ENCODE assay signal across 24 mouse cellular contexts in genomic region chr5:112552786-112553185, GRCm38 (mm10). TPM values are rescaled to one million over a fixed set of nuclear protein-coding genes. Genes with fewer than 3 reads are reported as not detected.
DNase-seq lines count a peak whose midpoint lies in the region; ATAC-seq and TF ChIP-seq lines count a peak whose summit lies in the region.
"Had no signal": no experiment of that assay in that cellular context is flagged by ENCODE, and none has a peak within 500 bp of the region (broad histone marks: within the 10 kb centered on the region; RNA-seq: fewer than 3 reads in every experiment).

No protein-coding gene starts in this region.

- H3K4me2 ChIP-seq in forebrain, embryonic 14.5 days (ENCODE audit: low read length): no peak overlapping the region
- no peak overlapping the region for H3K4me2 ChIP-seq in forebrain, embryonic 11.5 days (ENCODE audit: low read depth, low read length, severe bottlenecking)
- H3K4me2 ChIP-seq: embryonic facial prominence, embryonic 15.5 days; heart, embryonic 12.5 days had no signal

- peaks cover 43% of the 10 kb centered on the region for H3K4me1 ChIP-seq in forebrain, embryonic 14.5 days (ENCODE audit: control insufficient read depth, insufficient read depth, low read length)
- peaks cover 6% of the 10 kb centered on the region; the same call in 1 of the 2 replicates for H3K4me1 ChIP-seq in forebrain, embryonic 11.5 days (replicated peaks; ENCODE audit: control insufficient read depth, insufficient read depth, low read length)
- H3K4me1 ChIP-seq in E14TG2a.4 (replicated peaks; ENCODE audit: low read depth, low read length): peaks cover 49% of the 10 kb centered on the region
- H3K4me1 ChIP-seq: heart, embryonic 12.5 days had no signal

- intact Hi-C loops in left cerebral cortex, adult 2 months (cut with DNase I): no loop called here

- peak overlapping the region; percentile 53; the same call in 1 of the 2 replicates for H3K27ac ChIP-seq in forebrain, embryonic 14.5 days (ENCODE audit: low read depth, low read length)
- H3K27ac ChIP-seq in forebrain, embryonic 11.5 days (ENCODE audit: low read depth, low read length): no peak overlapping the region
- peak overlapping the region; percentile 96 for H3K27ac ChIP-seq in left cerebral cortex, adult 2 months
- H3K27ac ChIP-seq: embryonic facial prominence, embryonic 15.5 days; gastrocnemius, adult 2 months; limb, embryonic 10.5 days had no signal

- no peak overlapping the region for H3K9ac ChIP-seq in forebrain, embryonic 14.5 days (ENCODE audit: low read length)
- no peak overlapping the region for H3K9ac ChIP-seq in forebrain, embryonic 11.5 days (ENCODE audit: low read length)
- H3K9ac ChIP-seq: embryonic facial prominence, embryonic 15.5 days; heart, embryonic 12.5 days; liver, postnatal 0 days had no signal

- H3K36me3 ChIP-seq in forebrain, embryonic 14.5 days (ENCODE audit: control insufficient read depth, insufficient read depth, low read length): no peaks in the 10 kb centered on the region
- H3K36me3 ChIP-seq in forebrain, embryonic 11.5 days (ENCODE audit: control insufficient read depth, insufficient read depth, low read length): no peaks in the 10 kb centered on the region
- H3K36me3 ChIP-seq in E14TG2a.4 (ENCODE audit: insufficient read depth, low read length): no peaks in the 10 kb centered on the region
- H3K36me3 ChIP-seq: embryonic facial prominence, embryonic 15.5 days; heart, embryonic 12.5 days; limb, embryonic 10.5 days had no signal

- 88% methylated on average over 15 of the region's 15 CpGs for WGBS in forebrain, embryonic 14.5 days
- 85% methylated on average over 15 of the region's 15 CpGs for WGBS in forebrain, embryonic 11.5 days

- ATAC-seq in forebrain, embryonic 14.5 days: no peak
- ATAC-seq in forebrain, embryonic 11.5 days (replicated peaks; ENCODE audit: low FRiP score): no peak
- ATAC-seq in activated CD4-positive, CD25-positive, alpha-beta regulatory T cell, adult 4 months: no peak
- ATAC-seq: inflammation-experienced regulatory T-cells, adult 6 months; liver, postnatal 0 days had no signal

- no peak for DNase-seq in forebrain, embryonic 14.5 days (ENCODE audit: low spot score)
- no peak for DNase-seq in forebrain, embryonic 11.5 days (ENCODE audit: low spot score)
- no peak for DNase-seq in left cerebral cortex, adult 2 months (ENCODE audit: extremely low spot score in 1 of 2, low spot score in 2 of 2)
- DNase-seq in left cerebral cortex, adult 9 months (ENCODE audit: low spot score in 2 of 2): no peak
- DNase-seq in ZHBTc4 (ENCODE audit: low read depth, low spot score): peak; percentile 93
- no peak for DNase-seq in lung, postnatal 14 days
- DNase-seq: adrenal gland, postnatal 14 days; embryo, embryonic 11 days; gastrocnemius, adult 2 months; heart, postnatal 14 days; kidney, adult 2 months; liver, postnatal 0 days; lung, postnatal 10 days; right cerebral cortex, postnatal 4 days; thymus, postnatal 25 days had no signal

- no peak overlapping the region for H3K4me3 ChIP-seq in forebrain, embryonic 14.5 days (ENCODE audit: low read depth, low read length)
- H3K4me3 ChIP-seq in forebrain, embryonic 11.5 days (ENCODE audit: low read depth, low read length): no peak overlapping the region
- H3K4me3 ChIP-seq in left cerebral cortex, adult 2 months: no peak overlapping the region
- peak overlapping the region; percentile 56 for H3K4me3 ChIP-seq in E14TG2a.4 (replicated peaks; ENCODE audit: low read length)
- H3K4me3 ChIP-seq: embryonic facial prominence, embryonic 15.5 days; gastrocnemius, adult 2 months; heart, embryonic 12.5 days; limb, embryonic 10.5 days had no signal

- no peaks in the 10 kb centered on the region for H3K9me3 ChIP-seq in forebrain, embryonic 14.5 days (replicated peaks; ENCODE audit: control insufficient read depth, low read length)
- no peaks in the 10 kb centered on the region for H3K9me3 ChIP-seq in forebrain, embryonic 11.5 days (ENCODE audit: control insufficient read depth, low read length)
- H3K9me3 ChIP-seq in E14TG2a.4 (ENCODE audit: low read length): no peaks in the 10 kb centered on the region
- H3K9me3 ChIP-seq: embryonic facial prominence, embryonic 15.5 days; heart, embryonic 12.5 days; limb, embryonic 10.5 days had no signal

- no peak for TF ChIP-seq CTCF in left cerebral cortex, adult 2 months (IDR thresholded peaks at IDR 0.05)
- TF ChIP-seq CTCF in E14TG2a.4 (conservative IDR thresholded peaks at IDR 0.05; ENCODE audit: low read length): no peak

- H3K27me3 ChIP-seq in forebrain, embryonic 14.5 days (replicated peaks; ENCODE audit: control insufficient read depth, insufficient read depth, low read length): no peaks in the 10 kb centered on the region
- no peaks in the 10 kb centered on the region for H3K27me3 ChIP-seq in forebrain, embryonic 11.5 days (ENCODE audit: control insufficient read depth, insufficient read depth, low read length)
- peaks cover 16% of the 10 kb centered on the region for H3K27me3 ChIP-seq in E14TG2a.4 (ENCODE audit: insufficient read depth, low read length)
- H3K27me3 ChIP-seq: embryonic facial prominence, embryonic 15.5 days had no signal

RNA-seq across cellular contexts. Expression of gene Sez6l, which starts 24.2 kb away (rescaled TPM):
- polyA plus RNA-seq in forebrain, embryonic 14.5 days (2014; fragmentation: Nextera tagmentation; extraction: Ambion mirVana): 22.1 and 27.9 TPM in 2 replicates
- polyA plus RNA-seq in forebrain, embryonic 11.5 days (2014; fragmentation: Nextera tagmentation; extraction: Ambion mirVana): 4.8 and 5.8 TPM in 2 replicates
- 100 to 1,000 TPM; 174 to 177 TPM for total RNA-seq in left cerebral cortex, adult 2 months (2021)
- not detected for polyA plus RNA-seq in activated CD4-positive, CD25-positive, alpha-beta regulatory T cell, adult 4 months (2017; shearing (Covaris generic))
- total RNA-seq: gastrocnemius, adult 2 months; granulocyte monocyte progenitor cell, adult 5-6 weeks; megakaryocyte, adult 5-6 weeks had no signal
- polyA plus RNA-seq: liver, adult 2 months; liver, postnatal 0 days had no signal
